Mouse (Mus musculus) liver, adult 2 months (tissue): Measurements from ENCODE around the gene Acta1.

Experiments used
- CTCF ChIP-seq: fragments of 200-500 bp; IDR thresholded peaks from 2 replicates; pipeline ENCODE4 v1.5.1; 2011; ENCODE audit warnings: low read depth, low read length, control low read depth
- POLR2A ChIP-seq: fragments of 200-500 bp; IDR thresholded peaks from 2 replicates; pipeline ENCODE4 v1.6.1; 2011; ENCODE audit warnings: low read length, control low read depth; ENCODE audit not compliant: insufficient read depth; ENCODE audit errors: extremely low read depth

DNA sequence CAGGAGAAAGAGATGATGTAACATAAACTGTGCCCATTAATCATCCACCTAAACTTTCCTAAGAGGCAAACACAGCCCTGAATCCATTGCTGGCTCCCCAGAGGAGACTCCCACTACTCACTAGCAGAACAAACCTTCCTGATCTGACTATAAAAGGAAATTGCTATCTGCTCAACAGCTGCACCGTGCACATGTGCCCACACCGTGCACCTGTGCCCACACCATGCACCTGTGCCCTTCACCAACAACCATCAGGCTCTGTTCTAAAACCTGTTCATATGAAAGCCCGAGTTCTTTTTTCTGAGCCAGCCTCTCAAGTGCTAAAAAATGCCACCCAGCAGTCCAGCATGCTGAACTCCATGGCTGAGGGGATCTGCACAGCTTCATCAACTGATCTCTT is 20.1 kb upstream of the Acta1 start:
- TF ChIP-seq CTCF (no peak), POLR2A (no peak)
